Mouse (Mus musculus): Measurements from ENCODE around the gene Sec14l3. TPM values are rescaled to one million over a fixed set of nuclear protein-coding genes. Genes with fewer than 3 reads are reported as not detected.

The Sec14l3 gene
- total RNA-seq, 2 experiments from 2014 or later = not detected

DNA sequence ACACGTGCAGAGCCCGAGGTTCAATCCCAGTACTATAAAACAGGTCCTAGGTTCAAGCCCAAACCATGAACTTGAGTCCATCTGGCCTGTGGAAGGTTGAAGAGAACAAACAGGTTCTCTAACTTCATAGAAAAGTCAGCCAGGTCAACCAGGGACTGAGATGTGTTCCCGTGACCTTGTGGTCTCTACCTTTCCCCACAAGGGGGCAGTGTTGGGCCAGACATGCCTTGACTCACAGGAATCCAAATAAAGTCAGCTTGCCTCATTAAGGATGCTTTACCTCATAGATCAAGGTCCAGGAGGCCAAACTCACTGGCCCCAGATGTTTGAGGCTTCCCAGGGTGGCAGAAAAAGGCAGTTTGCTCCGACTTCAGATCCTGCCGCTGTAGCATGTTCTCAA is 11.1 kb upstream of the Sec14l3 start:
- DNase-seq (ENCODE audit: low spot score in 2 of 2) = peak; percentile 69 to 72

GRCm38 (mm10) chr11:4060866-4061575 is 3.6 kb upstream of the Sec14l3 start:
- no peak for DNase-seq (ENCODE audit: low spot score in 2 of 2)

DNA sequence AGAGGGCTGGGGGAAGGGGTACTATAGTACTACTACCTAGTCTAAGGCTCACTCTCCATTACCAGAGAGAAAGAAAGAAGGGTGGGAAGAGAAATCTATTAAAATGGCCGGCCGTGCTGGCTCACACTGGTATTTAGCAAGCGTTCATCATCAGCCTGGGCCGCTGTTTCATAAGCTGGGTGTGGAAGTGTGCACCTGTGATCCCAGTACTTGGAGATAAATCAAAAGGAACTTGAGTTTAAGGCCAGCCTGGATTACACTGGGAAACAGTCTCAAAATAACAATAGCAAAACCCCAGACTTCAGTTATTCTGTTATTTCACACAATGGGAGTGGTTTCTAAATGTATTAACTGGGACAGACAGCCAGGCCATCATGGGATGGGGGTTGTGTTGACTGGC is 2.1 kb upstream of the Sec14l3 start:
- DNase-seq (ENCODE audit: low spot score in 2 of 2) = no peak

DNA sequence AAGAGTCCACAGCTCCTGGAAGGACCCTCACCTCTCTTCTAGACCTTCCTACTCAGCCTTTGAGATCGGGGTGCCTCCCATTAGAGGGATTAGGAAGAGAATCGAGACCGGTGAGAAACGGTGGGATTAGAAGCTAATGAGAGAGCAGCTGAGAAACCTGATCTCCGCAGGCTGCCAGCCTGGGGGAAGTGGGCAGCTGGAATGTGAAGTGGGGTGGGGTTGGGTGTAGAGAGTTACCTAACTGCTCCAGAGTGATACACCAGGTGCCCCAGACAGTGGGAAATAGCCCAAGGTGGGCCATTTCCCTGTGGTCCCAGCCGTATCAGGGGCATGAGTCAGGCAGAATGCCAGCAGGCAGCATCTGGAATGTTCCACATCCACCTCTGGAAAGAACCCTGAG is 1.7 kb upstream of the Sec14l3 start:
- no peak for DNase-seq (ENCODE audit: low spot score in 2 of 2)

DNA sequence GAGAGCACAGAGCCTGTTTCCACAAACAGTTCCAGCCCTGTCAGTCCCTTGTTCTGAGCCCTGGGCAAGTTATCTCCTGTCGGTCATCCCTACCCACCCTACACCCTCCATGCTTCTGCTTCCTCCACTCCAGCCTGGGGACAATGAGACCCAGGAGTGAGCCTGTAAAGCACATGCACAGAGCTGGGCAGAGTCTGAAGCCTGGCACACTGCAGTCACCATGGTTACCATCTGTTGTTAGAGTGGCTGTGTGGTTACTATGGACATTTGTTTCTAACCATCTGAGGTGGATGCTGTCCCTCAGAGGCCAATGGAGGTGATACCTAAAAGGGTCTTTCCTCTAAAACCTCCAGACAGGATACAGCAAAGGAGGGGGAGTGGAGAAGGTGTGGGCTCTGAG is 5.0 kb downstream of the Sec14l3 start:
- no peak for DNase-seq (ENCODE audit: low spot score in 2 of 2)

DNA sequence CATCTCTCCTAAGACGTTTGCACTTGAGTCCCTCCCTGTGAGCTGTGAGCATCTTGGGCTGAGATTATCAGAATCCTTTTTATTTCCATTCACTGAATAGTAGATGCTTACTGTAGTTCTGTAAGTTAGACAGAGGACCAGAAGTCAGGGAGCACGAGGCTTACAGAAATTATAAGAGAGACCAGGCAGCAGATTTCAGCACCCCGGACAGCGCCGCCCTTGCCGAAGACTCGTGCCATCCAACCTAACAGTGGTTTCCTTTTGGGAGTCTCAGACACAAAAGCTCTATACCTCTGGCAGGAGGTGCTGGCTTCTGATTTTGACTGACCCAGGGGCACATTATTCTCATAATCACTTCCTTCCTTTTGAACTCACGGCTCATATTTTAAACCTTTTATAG is 12.0 kb downstream of the Sec14l3 start:
- peak; percentile 32 to 55 for DNase-seq (ENCODE audit: low spot score in 2 of 2)

DNA sequence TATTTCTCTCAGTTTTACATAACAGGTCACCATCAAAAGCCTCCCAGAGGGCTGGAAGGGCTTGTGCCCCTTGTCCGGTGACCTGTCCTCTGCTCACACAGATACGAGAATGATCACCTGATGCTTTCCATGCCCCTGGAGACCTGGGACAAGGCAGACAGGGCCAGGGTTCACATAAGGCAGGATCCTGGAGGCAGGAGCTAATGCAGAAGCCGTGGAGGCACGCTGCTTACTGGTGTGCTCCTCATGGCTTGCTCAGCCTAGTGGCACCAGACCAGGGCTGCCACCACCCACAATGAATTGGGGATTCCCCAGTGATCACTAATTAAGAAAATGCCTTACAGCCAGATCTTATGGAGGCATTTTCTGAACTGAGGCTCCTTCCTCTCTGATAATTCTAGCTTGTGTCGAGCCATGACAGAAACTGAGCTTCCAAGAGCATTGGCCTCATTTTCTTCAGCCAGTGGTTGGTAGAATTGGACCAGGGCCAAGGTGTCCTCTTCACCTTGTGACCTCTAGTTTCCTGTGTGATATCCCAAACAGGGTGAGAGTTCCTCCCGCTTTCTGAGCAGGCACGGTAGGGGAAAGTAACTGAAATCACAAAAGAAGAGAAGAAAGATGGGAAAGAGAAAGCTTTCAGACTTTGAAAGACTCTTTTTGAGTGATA is 13.8 kb downstream of the Sec14l3 start:
- DNase-seq (ENCODE audit: low spot score in 2 of 2) = no peak

DNA sequence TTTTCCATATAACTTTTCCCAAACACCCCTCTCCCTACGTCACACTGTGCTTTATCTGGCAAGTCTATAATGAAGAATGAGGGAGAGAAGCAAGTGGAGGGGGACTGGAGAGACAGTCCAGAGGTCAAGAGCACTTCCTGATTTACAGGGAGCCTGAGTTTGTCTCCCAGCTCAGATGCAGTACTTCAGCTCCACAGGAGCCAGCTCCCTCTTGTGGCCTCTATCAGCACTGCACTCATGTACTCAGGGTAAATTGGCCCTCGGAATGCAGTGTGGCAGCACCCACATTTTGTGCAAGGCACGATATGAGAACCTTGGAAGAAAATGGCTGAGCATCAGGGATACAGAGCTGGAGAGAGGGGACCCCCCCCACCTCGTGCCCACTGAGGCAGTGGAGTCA is 15.6 kb downstream of the Sec14l3 start:
- DNase-seq (ENCODE audit: low spot score in 2 of 2) = peak; percentile 54 to 61

- DNase-seq (ENCODE audit: low spot score in 2 of 2) = peak; percentile 32 to 57
These were observed 18.9 kb downstream of the Sec14l3 start for GRCm38 (mm10) chr11:4083316-4084078.

GRCm38 (mm10) chr11:4086246-4086645 is 21.6 kb downstream of the Sec14l3 start:
- no peak for DNase-seq (ENCODE audit: low spot score in 2 of 2)

DNA sequence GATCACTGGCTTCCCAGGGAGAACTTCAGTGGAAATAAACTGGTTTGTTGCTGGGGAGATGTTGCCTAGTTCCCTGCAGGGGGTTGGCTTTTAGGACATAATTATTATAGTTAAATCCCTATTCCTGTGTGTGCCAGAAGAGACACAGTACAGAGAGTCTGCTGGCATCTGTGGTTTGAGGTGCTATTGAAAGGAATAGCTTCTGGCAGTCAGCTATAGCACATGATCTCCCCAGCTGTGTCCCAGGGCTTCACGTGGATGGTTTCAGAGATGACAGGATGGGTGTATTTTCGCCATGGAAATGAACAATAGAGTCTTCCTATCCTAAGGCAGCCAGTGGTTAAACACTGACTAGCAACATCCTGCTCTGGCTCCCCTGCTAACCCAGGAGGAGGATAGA is 22.6 kb downstream of the Sec14l3 start:
- DNase-seq (ENCODE audit: low spot score in 2 of 2) = no peak

GRCm38 (mm10) chr11:4093459-4094377 is 29.1 kb downstream of the Sec14l3 start:
- DNase-seq (ENCODE audit: low spot score in 2 of 2) = no peak

DNA sequence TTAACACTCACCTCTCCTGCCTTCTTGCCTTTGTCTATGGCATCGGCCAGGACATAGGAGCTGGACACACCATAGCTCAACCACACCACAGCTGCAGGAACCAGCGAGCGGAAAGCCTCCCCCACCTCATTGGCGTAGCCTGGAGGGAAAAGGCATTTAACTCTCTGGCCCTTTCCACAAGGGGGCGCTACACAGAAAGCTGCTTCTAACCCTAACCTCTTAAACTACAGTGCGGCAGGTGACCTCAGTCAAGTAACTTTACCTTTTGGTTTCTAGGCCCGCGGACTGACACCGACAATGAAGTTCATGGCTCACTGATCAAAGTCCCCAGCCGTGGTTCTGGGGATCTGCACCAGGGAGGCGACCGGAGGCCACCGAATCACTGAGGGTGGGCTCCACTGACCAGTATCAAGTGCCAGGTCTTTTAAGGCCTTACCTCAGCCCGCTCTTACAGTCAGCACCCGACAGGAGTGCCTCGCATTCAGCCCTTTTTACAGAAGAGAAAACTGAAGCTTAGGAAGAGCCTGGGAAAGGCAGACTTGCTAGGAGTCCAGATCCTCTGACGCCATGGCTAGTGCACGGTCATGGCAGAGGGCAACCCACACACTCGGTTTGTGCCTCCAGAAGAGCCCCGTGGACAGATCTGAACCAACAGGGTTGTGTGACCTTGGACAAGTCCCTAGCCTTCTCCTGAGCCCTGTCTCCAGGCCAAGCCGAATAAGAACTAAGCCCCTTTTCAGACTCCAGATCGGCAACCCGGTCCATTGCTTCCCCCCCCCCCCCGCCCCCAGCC is 29.9 kb downstream of the Sec14l3 start:
- peak; percentile 64 to 69 for DNase-seq (ENCODE audit: low spot score in 2 of 2)

- peak; percentile 42 to 52 for DNase-seq (ENCODE audit: low spot score in 2 of 2)
These were observed 30.8 kb downstream of the Sec14l3 start, which contains the start of gene Mtfp1 for GRCm38 (mm10) chr11:4095171-4096053. Mtfp1 (minus strand) TSS chr11:4095445.

GRCm38 (mm10) chr11:4096054-4096984 is 31.7 kb downstream of the Sec14l3 start:
- DNase-seq (ENCODE audit: low spot score in 2 of 2) = peak; percentile 92 to 94

DNA sequence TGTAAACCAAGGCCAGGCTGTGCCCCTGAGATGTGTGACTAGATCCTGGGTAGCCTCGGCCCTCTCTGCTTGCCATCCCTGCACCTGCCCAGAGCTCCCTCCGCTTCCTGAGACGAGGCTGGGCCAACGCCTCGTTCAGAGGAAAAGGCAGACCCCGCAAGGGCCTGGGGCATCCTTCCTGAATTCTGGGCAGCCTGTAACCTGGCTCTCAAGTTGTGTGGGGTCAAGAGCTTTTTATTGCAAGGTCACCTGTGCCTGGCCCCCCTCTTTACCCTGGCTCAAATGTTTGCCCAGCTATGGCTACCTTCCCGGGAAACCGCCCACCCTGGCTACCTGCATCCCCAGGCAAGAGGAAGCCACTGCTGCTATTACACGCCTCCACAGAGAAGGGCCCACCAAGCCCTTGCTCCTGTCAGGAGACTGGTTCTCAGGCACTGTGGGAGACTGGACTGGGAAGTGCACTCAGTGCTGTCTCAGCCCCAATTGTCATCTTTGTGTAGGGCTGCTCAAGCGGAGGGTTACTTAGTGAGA is 32.5 kb downstream of the Sec14l3 start:
- DNase-seq (ENCODE audit: low spot score in 2 of 2) = no peak

- no peak for DNase-seq (ENCODE audit: low spot score in 2 of 2)
These were observed 33.5 kb downstream of the Sec14l3 start for GRCm38 (mm10) chr11:4098120-4098519.

DNA sequence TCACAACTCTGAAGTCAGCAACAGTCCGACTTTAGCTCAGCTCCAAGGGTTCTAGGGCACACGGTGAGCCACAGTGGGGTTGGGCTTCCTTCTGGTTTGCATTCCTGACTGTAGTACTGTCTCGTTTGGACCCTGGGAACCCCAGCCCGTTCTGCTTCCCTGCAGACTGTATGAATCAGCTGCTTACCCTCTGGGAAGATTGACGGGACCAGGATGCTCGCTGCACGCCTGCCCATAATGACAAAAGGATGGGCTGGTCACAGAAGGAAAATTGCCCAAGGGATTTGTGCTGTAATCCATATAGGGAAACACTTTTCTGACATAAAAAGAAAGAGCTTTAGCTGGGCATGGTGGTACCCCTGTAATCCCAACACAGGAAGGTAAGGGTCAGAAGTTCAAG is 34.2 kb downstream of the Sec14l3 start:
- no peak for DNase-seq (ENCODE audit: low spot score in 2 of 2)
